Mouse (Mus musculus): ENCODE measurements around the gene Prelid3b. TPM values are rescaled to one million over a fixed set of nuclear protein-coding genes. Genes with fewer than 3 reads are reported as not detected.

Prelid3b gene
- polyA plus RNA-seq, 1 experiment from 2014 or later, result 127 TPM

DNA sequence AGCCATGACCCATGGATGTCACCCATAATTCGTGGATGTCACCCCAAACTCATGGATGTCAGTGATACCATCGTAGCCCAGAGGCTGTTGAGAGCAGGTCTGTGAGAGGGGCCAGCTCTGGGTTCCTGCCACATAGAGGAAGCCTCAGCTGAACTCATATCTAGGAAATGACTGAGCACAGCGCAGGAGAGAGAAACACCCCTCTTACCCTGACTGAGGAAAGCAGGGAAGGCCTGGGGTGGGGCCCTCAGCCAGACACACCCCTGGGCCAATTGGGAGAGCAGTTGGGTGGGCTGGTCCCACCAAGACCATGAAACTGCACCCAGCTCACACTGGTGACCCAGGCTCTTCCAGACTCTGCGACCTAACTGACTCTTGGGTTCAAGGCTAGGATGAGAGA lies 22.5 kb downstream of the Prelid3b start, which contains the start of gene Tubb1:
TSS of gene Tubb1 (plus strand) at position 343 of the 400 bp plus-strand sequence.
- WGBS, result 63% methylated on average over 4 of the region's 4 CpGs
- H3K9ac ChIP-seq, result no peak within 1 kb of the TSS
- H3K4me3 ChIP-seq (replicated peaks), result no peak within 1 kb of the TSS
- no peaks in the 10 kb centered on the region for H3K36me3 ChIP-seq
- H3K4me2 ChIP-seq (replicated peaks), result no peak within 1 kb of the TSS
- H3K27me3 ChIP-seq (replicated peaks), result no peaks in the 10 kb centered on the region
- no peak within 1 kb of the TSS for H3K27ac ChIP-seq
- H3K4me1 ChIP-seq (replicated peaks), result no peaks in the 10 kb centered on the region
- 0 out of 2 replicates have a peak, but pooled peaks have one; percentile 35 for ATAC-seq
- H3K9me3 ChIP-seq, result no peaks in the 10 kb centered on the region

DNA sequence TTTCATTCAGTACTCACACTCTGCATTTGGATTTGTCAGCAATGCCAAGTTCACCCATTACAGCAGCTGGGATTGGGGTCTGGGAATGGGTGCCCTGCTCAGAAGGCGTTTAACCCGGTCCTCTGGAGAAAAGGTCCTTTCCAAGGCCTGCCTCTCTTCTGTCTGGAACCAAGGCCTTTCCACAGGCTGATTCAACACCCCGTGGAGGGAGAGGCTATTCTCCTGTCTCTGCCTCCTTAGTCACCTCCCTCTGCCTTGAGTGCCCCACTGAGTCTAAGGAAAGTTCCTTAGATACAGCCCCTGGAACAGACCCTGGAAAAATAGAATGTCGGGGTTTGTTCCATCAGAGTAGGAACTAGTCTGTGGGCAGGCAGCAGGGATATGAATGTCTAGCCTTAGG lies 24.5 kb downstream of the Prelid3b start:
- no peak overlapping the region for H3K9ac ChIP-seq
- no peak overlapping the region for H3K4me2 ChIP-seq (replicated peaks)
- H3K27me3 ChIP-seq (replicated peaks), result no peaks in the 10 kb centered on the region
- H3K4me3 ChIP-seq (replicated peaks), result no peak overlapping the region
- no peak for ATAC-seq
- H3K36me3 ChIP-seq, result no peaks in the 10 kb centered on the region
- no peak overlapping the region for H3K27ac ChIP-seq
- no peaks in the 10 kb centered on the region for H3K9me3 ChIP-seq
- no peaks in the 10 kb centered on the region for H3K4me1 ChIP-seq (replicated peaks)
- 84% methylated on average over 4 of the region's 4 CpGs for WGBS

DNA sequence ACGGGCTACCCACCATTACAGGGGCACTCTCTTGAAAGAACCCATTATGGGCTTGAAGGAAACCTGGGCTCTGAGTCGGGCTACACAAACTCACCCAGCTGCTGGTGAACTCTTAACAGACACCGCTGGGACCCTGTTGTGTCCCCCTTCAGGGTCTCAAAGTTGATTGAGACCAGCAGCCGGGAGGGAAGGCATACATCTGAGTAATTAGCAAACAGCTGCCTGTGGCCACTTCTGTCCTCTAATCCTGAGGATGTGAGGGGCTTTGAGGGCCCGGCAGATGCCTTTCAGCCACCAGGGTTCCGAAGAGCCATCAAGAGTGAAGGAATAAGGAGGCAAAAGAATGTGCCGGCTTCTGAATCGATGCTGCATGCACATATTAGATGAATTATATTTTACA lies 26.0 kb downstream of the Prelid3b start:
- 62% methylated on average over 8 of the region's 8 CpGs for WGBS
- H3K4me2 ChIP-seq (replicated peaks), result no peak overlapping the region

DNA sequence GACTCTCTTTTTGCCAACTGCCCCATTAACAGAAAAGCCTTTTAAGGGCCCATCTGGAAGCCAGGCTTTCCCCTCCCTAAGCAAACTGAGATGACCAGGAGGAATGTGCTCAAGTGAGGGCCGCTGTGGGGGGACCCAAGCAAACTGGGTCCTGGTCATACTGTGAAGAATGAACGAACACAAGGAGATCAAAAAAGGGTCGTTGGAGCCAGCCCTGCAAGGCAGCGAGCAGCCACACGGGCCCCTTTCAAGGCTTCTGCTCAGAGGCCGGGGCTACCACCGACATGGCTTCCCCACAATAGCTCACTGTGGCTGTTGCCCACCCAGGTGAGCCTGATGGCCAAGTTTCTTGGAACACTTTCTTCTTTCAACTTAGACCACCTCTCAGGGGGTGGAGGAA lies 26.4 kb downstream of the Prelid3b start:
- Histone ChIP-seq H3K4me3 (replicated peaks) (no peak overlapping the region), H3K9me3 (no peaks in the 10 kb centered on the region), H3K4me1 (replicated peaks) (0 out of 2 replicates have a peak, but pooled peaks cover 6% of the 10 kb centered on the region), H3K9ac (no peak overlapping the region), H3K36me3 (no peaks in the 10 kb centered on the region), H3K27me3 (replicated peaks) (no peaks in the 10 kb centered on the region), H3K27ac (no peak overlapping the region), H3K4me2 (replicated peaks) (no peak overlapping the region)
- 48% methylated on average over 7 of the region's 7 CpGs for WGBS
- no peak for ATAC-seq

More for the DNA sequence above, 26.0 kb downstream of the Prelid3b start:
- Histone ChIP-seq H3K9ac (no peak overlapping the region), H3K27me3 (replicated peaks) (no peaks in the 10 kb centered on the region), H3K27ac (no peak overlapping the region), H3K36me3 (no peaks in the 10 kb centered on the region), H3K4me3 (replicated peaks) (no peak overlapping the region), H3K4me1 (replicated peaks) (0 out of 2 replicates have a peak, but pooled peaks cover 3% of the 10 kb centered on the region), H3K9me3 (no peaks in the 10 kb centered on the region)
- no peak for ATAC-seq

DNA sequence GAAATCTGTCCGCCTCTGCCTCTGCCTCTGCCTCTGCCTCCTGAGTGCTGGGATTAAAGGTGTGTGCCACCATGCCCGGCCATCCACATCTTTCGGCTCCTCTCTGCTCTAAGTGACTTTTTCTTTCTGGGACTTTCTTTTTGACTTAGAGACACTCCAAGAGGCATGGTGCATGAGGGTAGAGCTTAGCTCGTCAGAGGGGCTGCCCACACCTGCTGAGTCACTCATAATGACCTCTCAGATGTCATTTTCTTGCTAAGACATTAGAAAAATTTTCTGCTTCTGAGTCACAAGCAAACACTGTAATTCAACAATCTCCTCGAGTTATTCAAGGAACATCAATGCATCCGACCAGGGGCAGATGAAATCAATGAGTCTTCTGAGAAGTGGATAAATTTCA lies 27.9 kb downstream of the Prelid3b start:
- no peak for ATAC-seq
- WGBS, result 80% methylated on average over 6 of the region's 6 CpGs
- no peak overlapping the region for H3K4me2 ChIP-seq (replicated peaks)

DNA sequence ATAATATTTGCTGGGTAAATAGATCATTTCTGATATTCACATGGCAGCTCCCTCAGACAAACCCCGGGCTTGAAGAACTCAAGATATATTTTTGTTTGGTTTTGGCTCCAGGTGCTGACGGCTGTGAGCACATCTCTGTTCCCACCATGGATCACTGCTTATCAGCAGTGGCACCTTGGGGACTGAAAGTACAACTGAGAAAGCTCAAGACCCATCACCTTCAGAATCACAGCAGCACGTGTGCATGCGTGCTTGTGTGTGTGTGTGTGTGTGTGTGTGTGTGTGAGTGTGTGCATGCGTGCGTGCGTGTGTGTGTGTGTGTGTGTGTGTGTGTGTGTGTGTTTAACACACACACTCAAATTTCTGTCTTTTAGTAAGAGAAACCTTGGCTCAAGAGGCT lies 28.5 kb downstream of the Prelid3b start:
- Histone ChIP-seq H3K27me3 (replicated peaks) (no peaks in the 10 kb centered on the region), H3K36me3 (no peaks in the 10 kb centered on the region), H3K27ac (no peak overlapping the region), H3K4me1 (replicated peaks) (0 out of 2 replicates have a peak, but pooled peaks cover 6% of the 10 kb centered on the region), H3K4me3 (replicated peaks) (no peak overlapping the region), H3K4me2 (replicated peaks) (no peak overlapping the region), H3K9ac (no peak overlapping the region), H3K9me3 (no peaks in the 10 kb centered on the region)
- WGBS, result 72% methylated on average over 7 of the region's 7 CpGs
- ATAC-seq, result no peak

More for the DNA sequence above, 27.9 kb downstream of the Prelid3b start:
- Histone ChIP-seq H3K27me3 (replicated peaks) (no peaks in the 10 kb centered on the region), H3K9ac (no peak overlapping the region), H3K4me3 (replicated peaks) (no peak overlapping the region), H3K4me1 (replicated peaks) (0 out of 2 replicates have a peak, but pooled peaks cover 6% of the 10 kb centered on the region), H3K36me3 (no peaks in the 10 kb centered on the region), H3K9me3 (no peaks in the 10 kb centered on the region), H3K27ac (no peak overlapping the region)

DNA sequence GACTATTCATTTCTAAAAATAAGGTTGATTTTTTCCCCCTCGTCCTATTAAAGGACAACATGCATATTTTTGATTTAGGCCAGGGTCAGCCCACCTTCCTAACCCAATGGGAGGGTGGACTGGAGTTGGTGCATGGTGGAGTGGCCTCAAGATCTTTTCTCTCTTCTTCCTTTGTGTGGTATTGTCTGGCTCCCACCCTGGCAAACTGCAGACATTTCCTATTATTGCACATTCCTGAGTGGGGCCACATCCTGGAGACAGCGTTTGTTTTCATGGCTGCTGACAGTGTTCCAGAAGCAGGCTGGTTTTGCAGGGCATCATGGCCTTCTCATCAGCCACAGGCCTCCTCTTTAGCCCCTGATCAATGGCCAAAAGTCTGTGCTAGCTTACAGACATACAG lies 29.8 kb downstream of the Prelid3b start:
- H3K4me2 ChIP-seq (replicated peaks), result no peak overlapping the region
- no peaks in the 10 kb centered on the region for H3K27me3 ChIP-seq (replicated peaks)
- H3K27ac ChIP-seq, result no peak overlapping the region
- H3K4me1 ChIP-seq (replicated peaks), result peaks cover 15% of the 10 kb centered on the region
- no peaks in the 10 kb centered on the region for H3K9me3 ChIP-seq
- ATAC-seq, result no peak
- no peak overlapping the region for H3K4me3 ChIP-seq (replicated peaks)
- H3K9ac ChIP-seq, result no peak overlapping the region
- H3K36me3 ChIP-seq, result no peaks in the 10 kb centered on the region
- 44% methylated on average over 2 of the region's 2 CpGs for WGBS

GRCm38 (mm10) chr2:174442460-174442859 lies 30.4 kb downstream of the Prelid3b start:
- Histone ChIP-seq H3K27ac (peak overlapping the region; percentile 40; the same call in 1 of the 2 replicates), H3K9me3 (no peaks in the 10 kb centered on the region), H3K36me3 (no peaks in the 10 kb centered on the region), H3K4me2 (replicated peaks) (no peak overlapping the region), H3K4me3 (replicated peaks) (no peak overlapping the region), H3K9ac (no peak overlapping the region), H3K27me3 (replicated peaks) (no peaks in the 10 kb centered on the region), H3K4me1 (replicated peaks) (peaks cover 21% of the 10 kb centered on the region)
- peak; percentile 11; the same call in 1 of the 2 replicates for ATAC-seq
- WGBS, result 62% methylated on average over 9 of the region's 9 CpGs

- ATAC-seq, result no peak
- Histone ChIP-seq H3K4me1 (replicated peaks) (peaks cover 26% of the 10 kb centered on the region), H3K27me3 (replicated peaks) (no peaks in the 10 kb centered on the region), H3K9me3 (no peaks in the 10 kb centered on the region), H3K4me3 (replicated peaks) (no peak overlapping the region), H3K27ac (no peak overlapping the region), H3K4me2 (replicated peaks) (no peak overlapping the region), H3K36me3 (no peaks in the 10 kb centered on the region), H3K9ac (no peak overlapping the region)
- WGBS, result 58% methylated on average over 4 of the region's 4 CpGs
Observed at GRCm38 (mm10) chr2:174441898-174442297, 31.0 kb downstream of the Prelid3b start.

- H3K9me3 ChIP-seq, result no peaks in the 10 kb centered on the region
- H3K9ac ChIP-seq, result no peak overlapping the region
- no peak for ATAC-seq
- no peaks in the 10 kb centered on the region for H3K27me3 ChIP-seq (replicated peaks)
- peaks cover 32% of the 10 kb centered on the region for H3K4me1 ChIP-seq (replicated peaks)
- no peak overlapping the region for H3K27ac ChIP-seq
- 0 out of 2 replicates have a peak, but pooled peaks cover 2% of the 10 kb centered on the region for H3K36me3 ChIP-seq
- H3K4me3 ChIP-seq (replicated peaks), result no peak overlapping the region
- 85% methylated on average over 9 of the region's 9 CpGs for WGBS
- no peak overlapping the region for H3K4me2 ChIP-seq (replicated peaks)
Observed at GRCm38 (mm10) chr2:174439961-174440360, 32.9 kb downstream of the Prelid3b start.

DNA sequence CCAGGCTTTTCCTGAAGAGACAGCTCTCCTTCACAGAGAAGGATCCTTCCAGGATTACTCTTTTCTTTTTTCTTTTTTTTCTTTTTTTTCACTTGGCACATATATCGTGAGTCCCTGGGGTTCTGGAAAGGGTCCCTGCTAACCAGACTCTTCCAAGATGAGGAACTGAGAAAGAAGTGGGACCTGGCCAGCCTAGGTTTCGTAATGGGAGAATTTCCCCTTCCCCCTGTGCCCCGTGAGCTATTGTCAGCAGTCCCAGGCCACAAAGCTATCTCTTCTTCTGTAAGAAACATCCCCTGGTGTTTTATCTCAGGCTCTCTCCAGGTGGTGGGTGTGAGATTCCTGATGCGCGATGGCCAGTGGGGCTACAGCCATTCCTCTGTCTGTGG lies 33.4 kb downstream of the Prelid3b start:
- H3K9me3 ChIP-seq, result no peaks in the 10 kb centered on the region
- H3K4me2 ChIP-seq (replicated peaks), result peak overlapping the region; percentile 89
- peaks cover 32% of the 10 kb centered on the region for H3K4me1 ChIP-seq (replicated peaks)
- no peaks in the 10 kb centered on the region for H3K27me3 ChIP-seq (replicated peaks)
- no peak overlapping the region for H3K27ac ChIP-seq
- no peak overlapping the region for H3K4me3 ChIP-seq (replicated peaks)
- ATAC-seq, result no peak
- no peak overlapping the region for H3K9ac ChIP-seq
- H3K36me3 ChIP-seq, result 0 out of 2 replicates have a peak, but pooled peaks cover 2% of the 10 kb centered on the region
- 59% methylated on average over 5 of the region's 5 CpGs for WGBS

- H3K4me1 ChIP-seq (replicated peaks), result peaks cover 32% of the 10 kb centered on the region
- peak within 1 kb of the TSS; percentile 59 for H3K4me3 ChIP-seq (replicated peaks)
- ATAC-seq, result peak; percentile 86
- no peaks in the 10 kb centered on the region for H3K9me3 ChIP-seq
- peak within 1 kb of the TSS; percentile 54 for H3K9ac ChIP-seq
- H3K27me3 ChIP-seq (replicated peaks), result no peaks in the 10 kb centered on the region
- 0 out of 2 replicates have a peak, but pooled peaks cover 2% of the 10 kb centered on the region for H3K36me3 ChIP-seq
- WGBS, result under 1% methylated on average over 38 of the region's 38 CpGs
- peak within 1 kb of the TSS; percentile 36; the same call in 1 of the 2 replicates for H3K27ac ChIP-seq
- H3K4me2 ChIP-seq (replicated peaks), result peak within 1 kb of the TSS; percentile 89
Observed at GRCm38 (mm10) chr2:174438737-174439449, 34.0 kb downstream of the Prelid3b start, which contains the start of gene Ctsz. Gene Ctsz (minus strand): TSS chr2:174439039.

Data from intestine, embryonic 15.5 days (tissue).